Mouse (Mus musculus): ENCODE data around the gene Foxc1.

GRCm38 (mm10) chr13:31828446-31828845 is 22.0 kb downstream of the Foxc1 start:
- TF ChIP-seq CTCF (IDR thresholded peaks at IDR 0.05; ENCODE audit: borderline replicate concordance, control insufficient read depth, extremely low read depth, insufficient read depth, low read length, poor library complexity) (no peak), POLR2A (IDR thresholded peaks at IDR 0.05; ENCODE audit: control insufficient read depth, extremely low read depth, insufficient read depth, low read length, poor library complexity) (no peak)
